Comparison of ENCODE assay signal across 10 mouse cellular contexts in the genomic region with DNA sequence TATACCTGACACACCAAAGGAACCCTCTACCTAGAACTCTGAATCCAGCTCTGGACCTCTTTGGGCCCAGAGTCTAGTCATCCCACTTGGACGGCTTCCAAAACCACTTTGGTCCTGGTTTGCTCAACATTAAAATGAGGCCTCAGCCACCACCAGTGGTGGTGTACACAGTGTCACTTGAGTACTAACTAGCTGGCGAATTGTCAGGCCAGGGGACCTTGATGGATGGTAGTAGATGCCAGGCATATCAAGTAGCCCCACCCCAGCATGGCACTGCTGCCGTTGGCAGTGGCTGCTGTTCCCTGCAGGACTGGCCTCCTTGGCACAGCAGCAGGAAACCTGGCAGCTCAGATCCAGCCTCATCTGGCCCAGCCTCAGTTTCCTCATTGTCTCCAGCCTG. TPM values are rescaled to one million over a fixed set of nuclear protein-coding genes. Genes with fewer than 3 reads are reported as not detected.
DNase-seq lines count a peak whose midpoint lies in the region; ATAC-seq and TF ChIP-seq lines count a peak whose summit lies in the region.
"Had no signal": no experiment of that assay in that cellular context is flagged by ENCODE, and none has a peak within 500 bp of the region (broad histone marks: within the 10 kb centered on the region; RNA-seq: fewer than 3 reads in every experiment).

No protein-coding gene starts in this region.

- no peaks in the 10 kb centered on the region for H3K36me3 ChIP-seq in heart, embryonic 10.5 days
- no peaks in the 10 kb centered on the region for H3K36me3 ChIP-seq in neural tube, embryonic 13.5 days

- H3K27me3 ChIP-seq in heart, embryonic 10.5 days (ENCODE audit: insufficient read depth, poor library complexity, severe bottlenecking), result no peaks in the 10 kb centered on the region
- H3K27me3 ChIP-seq in neural tube, embryonic 13.5 days, result no peaks in the 10 kb centered on the region
- H3K27me3 ChIP-seq: liver, embryonic 13.5 days had no signal

- TF ChIP-seq CTCF in layer of hippocampus, adult 2 months (conservative IDR thresholded peaks at IDR 0.05), result no peak

- no peak overlapping the region for H3K4me3 ChIP-seq in heart, embryonic 10.5 days
- H3K4me3 ChIP-seq in neural tube, embryonic 13.5 days, result no peak overlapping the region
- H3K4me3 ChIP-seq in layer of hippocampus, adult 2 months, result no peak overlapping the region
- H3K4me3 ChIP-seq: liver, embryonic 13.5 days had no signal

- 75% methylated on average over 3 of the region's 3 CpGs for WGBS in heart, embryonic 10.5 days
- 66% methylated on average over 3 of the region's 3 CpGs for WGBS in neural tube, embryonic 13.5 days

- H3K27ac ChIP-seq in heart, embryonic 10.5 days, result no peak overlapping the region
- H3K27ac ChIP-seq in neural tube, embryonic 13.5 days (replicated peaks), result no peak overlapping the region
- peak overlapping the region; percentile 59; the same call in 1 of the 2 replicates for H3K27ac ChIP-seq in layer of hippocampus, adult 2 months
- H3K27ac ChIP-seq: liver, embryonic 13.5 days had no signal

- peaks cover 7% of the 10 kb centered on the region; the same call in 1 of the 2 replicates for H3K4me1 ChIP-seq in heart, embryonic 10.5 days
- H3K4me1 ChIP-seq in neural tube, embryonic 13.5 days (replicated peaks), result peaks cover 6% of the 10 kb centered on the region; the same call in 1 of the 2 replicates
- H3K4me1 ChIP-seq: liver, embryonic 13.5 days had no signal

- H3K4me2 ChIP-seq in neural tube, embryonic 13.5 days, result no peak overlapping the region
- H3K4me2 ChIP-seq: liver, embryonic 13.5 days had no signal

- H3K9ac ChIP-seq in neural tube, embryonic 13.5 days, result no peak overlapping the region
- H3K9ac ChIP-seq: liver, embryonic 13.5 days had no signal

- ATAC-seq in neural tube, embryonic 13.5 days (ENCODE audit: low read depth), result 0 out of 2 replicates have a peak, but pooled peaks have one; percentile 33

- H3K9me3 ChIP-seq in heart, embryonic 10.5 days, result no peaks in the 10 kb centered on the region
- H3K9me3 ChIP-seq in neural tube, embryonic 13.5 days, result no peaks in the 10 kb centered on the region
- H3K9me3 ChIP-seq: G1E; liver, embryonic 13.5 days had no signal

- peak; percentile 96 for DNase-seq in heart, adult 11 months
- DNase-seq in heart, embryonic 10.5 days (ENCODE audit: low spot score), result no peak
- DNase-seq in neural tube, embryonic 10.5 days (ENCODE audit: extremely low spot score, low spot score), result no peak
- peak; percentile 41 to 72 for DNase-seq in layer of hippocampus, adult 2 months (ENCODE audit: low spot score in 2 of 2)
- no peak for DNase-seq in ovary, postnatal 14 days (ENCODE audit: low spot score)
- no peak for DNase-seq in retina, postnatal 1 day
- DNase-seq in spleen, adult 18-20 months, result no peak
- DNase-seq: liver, embryonic 13.5 days had no signal

RNA-seq across cellular contexts. Expression of gene Ampd3, which starts 36.3 kb away (rescaled TPM):
- polyA plus RNA-seq in heart, embryonic 10.5 days (2016; fragmentation: Nextera tagmentation; extraction: Ambion mirVana), result 4.9 and 5.7 TPM in 2 replicates
- polyA plus RNA-seq in neural tube, embryonic 13.5 days (2015; fragmentation: Nextera tagmentation; extraction: Ambion mirVana), result 5.2 and 5.4 TPM in 2 replicates
- total RNA-seq in layer of hippocampus, adult 2 months (2021), result 10 to 100 TPM; 20.8 to 25.1 TPM

RNA-seq across cellular contexts. Expression of gene Rnf141, which starts 40.0 kb away (rescaled TPM):
- polyA plus RNA-seq in heart, embryonic 10.5 days (2016; fragmentation: Nextera tagmentation; extraction: Ambion mirVana), result 29.3 and 31.6 TPM in 2 replicates
- 30.0 and 32.2 TPM in 2 replicates for polyA plus RNA-seq in neural tube, embryonic 13.5 days (2015; fragmentation: Nextera tagmentation; extraction: Ambion mirVana)
- total RNA-seq in layer of hippocampus, adult 2 months (2021), result 10 to 100 TPM; 83.4 to 90.6 TPM

RNA-seq across cellular contexts. Expression of gene Lyve1, which starts 58.8 kb away (rescaled TPM):
- 1.6 and 3.6 TPM in 2 replicates for polyA plus RNA-seq in heart, embryonic 10.5 days (2016; fragmentation: Nextera tagmentation; extraction: Ambion mirVana)
- polyA plus RNA-seq in neural tube, embryonic 13.5 days (2015; fragmentation: Nextera tagmentation; extraction: Ambion mirVana), result 8.1 and 8.2 TPM in 2 replicates
- 1 to 10 TPM in 1 of 2 experiments, under 1 TPM in 1; 0.66 to 2.5 TPM for total RNA-seq in layer of hippocampus, adult 2 months (2021)
- polyA plus RNA-seq: G1E had no signal

Comparison
In these comparisons a context has a peak if more than half of its experiments do, and no peak if none do; other contexts are left out.
1. DNase-seq: peak in heart, adult 11 months (single experiment) and layer of hippocampus, adult 2 months (2 of 2); none in heart, embryonic 10.5 days (single experiment), neural tube, embryonic 10.5 days (single experiment), ovary, postnatal 14 days (single experiment), retina, postnatal 1 day (single experiment) and spleen, adult 18-20 months (0 of 2).